Mouse (Mus musculus) heart, embryonic 14.5 days (tissue): ENCODE data around the gene Prkar1b. TPM values are rescaled to one million over a fixed set of nuclear protein-coding genes. Genes with fewer than 3 reads are reported as not detected.

Experiments
- ATAC-seq: fragments of 200-750 bp; cut with Nextera tagmentation; 2 replicates; pipeline ENCODE4 v1.8.0; 2017; ENCODE audit warnings: low read depth, moderate TSS enrichment; ENCODE audit not compliant: insufficient number of reproducible peaks, insufficient read depth, low FRiP score
- H3K27ac ChIP-seq, 2 experiments: fragments of 200-500 bp in 1 of 2; fragments of 300-500 bp in 1 of 2; sonication (generic) in 1 of 2; replicated peaks in 1 of 2; 2 replicates each; pipeline ENCODE4 v1.5.1; 2012 to 2014; ENCODE audit warnings: low read depth in 2 of 2, low read length in 2 of 2, control low read depth in 1 of 2, mild to moderate bottlenecking in 1 of 2, mixed read lengths in 1 of 2; ENCODE audit not compliant: control insufficient read depth in 1 of 2, insufficient read depth in 1 of 2
- H3K27me3 ChIP-seq: fragments of 300-500 bp; sonication (generic); 2 replicates; pipeline ENCODE4 v1.6.1; 2014; ENCODE audit warnings: mild to moderate bottlenecking, low read length, control low read depth; ENCODE audit not compliant: control insufficient read depth, insufficient read depth
- H3K36me3 ChIP-seq: fragments of 300-500 bp; sonication (generic); 2 replicates; pipeline ENCODE4 v1.6.1; 2014; ENCODE audit warnings: mild to moderate bottlenecking, control low read depth, low read length, mixed read lengths; ENCODE audit not compliant: control insufficient read depth, insufficient read depth
- H3K4me1 ChIP-seq, 2 experiments: fragments of 200-500 bp in 1 of 2; fragments of 300-500 bp in 1 of 2; sonication (generic) in 1 of 2; 2 replicates each; pipeline ENCODE4 v1.6.1; 2012 to 2014; ENCODE audit warnings: low read length in 2 of 2, control low read depth in 1 of 2, mixed read lengths in 1 of 2; ENCODE audit not compliant: control insufficient read depth in 2 of 2, insufficient read depth in 2 of 2
- H3K4me2 ChIP-seq: fragments of 300-500 bp; sonication (generic); 2 replicates; pipeline ENCODE4 v1.6.1; 2014; ENCODE audit warnings: mild to moderate bottlenecking, low read length
- H3K4me3 ChIP-seq, 2 experiments: fragments of 200-500 bp in 1 of 2; fragments of 300-500 bp in 1 of 2; sonication (generic) in 1 of 2; 2 replicates each; pipeline ENCODE4 v1.5.1; 2012 to 2014; ENCODE audit warnings: low read length in 2 of 2, mild to moderate bottlenecking in 2 of 2, control low read depth in 1 of 2, low read depth in 1 of 2, moderate library complexity in 1 of 2; ENCODE audit not compliant: control insufficient read depth in 1 of 2, insufficient read depth in 1 of 2
- H3K9ac ChIP-seq: fragments of 300-500 bp; sonication (generic); 2 replicates; pipeline ENCODE4 v1.6.1; 2014; ENCODE audit warnings: mild to moderate bottlenecking, low read length
- H3K9me3 ChIP-seq: fragments of 300-500 bp; sonication (generic); 2 replicates; pipeline ENCODE4 v1.6.1; 2016; ENCODE audit warnings: low read length, control low read depth; ENCODE audit not compliant: control insufficient read depth
- WGBS: fragments of 180-500 bp; shearing (Covaris S2); extraction: QIAGEN DNeasy Blood & Tissue Kit; methylation state at CpG from one replicate; pipeline ENCODE4 v1.1.7; 2014; 5-methylcytosine and 5-hydroxymethylcytosine counted together
- polyA plus RNA-seq: library from polyadenylated mRNA; unstranded; fragments of >200 nt; fragmentation: Nextera tagmentation; extraction: Ambion mirVana; gene quantifications from 2 replicates; pipeline ENCODE4 v1.2.1, GENCODE M21; 2014

The Prkar1b gene
- polyA plus RNA-seq, 1 experiment from 2014 or later = 9.5 TPM

GRCm38 (mm10) chr5:138979840-138980239, 170.0 kb downstream of the Prkar1b start:
- H3K9ac ChIP-seq = no peak overlapping the region
- H3K36me3 ChIP-seq = peaks cover 92% of the 10 kb centered on the region
- H3K27ac ChIP-seq = no peak overlapping the region; a peak in 1 of 4 replicates

GRCm38 (mm10) chr5:138977759-138978158, 172.0 kb downstream of the Prkar1b start:
- H3K9ac ChIP-seq = no peak overlapping the region
- H3K4me3 ChIP-seq = no peak overlapping the region
- H3K27me3 ChIP-seq = no peaks in the 10 kb centered on the region
- H3K36me3 ChIP-seq = peaks cover 74% of the 10 kb centered on the region
- no peak for ATAC-seq
- no peaks in the 10 kb centered on the region for H3K9me3 ChIP-seq
- H3K4me1 ChIP-seq = peaks cover 13 to 44% of the 10 kb centered on the region in 2 experiments
- H3K4me2 ChIP-seq = no peak overlapping the region
- 19% methylated on average over 3 of the region's 3 CpGs for WGBS
- H3K27ac ChIP-seq = no peak overlapping the region

More at GRCm38 (mm10) chr5:138979840-138980239, 170.0 kb downstream of the Prkar1b start:
- no peak for ATAC-seq
- no peak overlapping the region for H3K4me2 ChIP-seq
- 49% methylated on average over 8 of the region's 8 CpGs for WGBS
- peaks cover 13 to 37% of the 10 kb centered on the region in 2 experiments for H3K4me1 ChIP-seq
- H3K9me3 ChIP-seq = no peaks in the 10 kb centered on the region
- no peaks in the 10 kb centered on the region for H3K27me3 ChIP-seq
- H3K4me3 ChIP-seq = no peak overlapping the region

GRCm38 (mm10) chr5:138974911-138975485, 174.8 kb downstream of the Prkar1b start:
- no peak overlapping the region for H3K4me3 ChIP-seq
- WGBS = 88% methylated on average over 8 of the region's 8 CpGs
- H3K27me3 ChIP-seq = no peaks in the 10 kb centered on the region
- peaks cover 23 to 42% of the 10 kb centered on the region in 2 experiments for H3K4me1 ChIP-seq
- peak overlapping the region; percentile 53 to 71 for H3K27ac ChIP-seq
- no peak overlapping the region for H3K4me2 ChIP-seq
- H3K9me3 ChIP-seq = no peaks in the 10 kb centered on the region
- no peak for ATAC-seq
- H3K36me3 ChIP-seq = peaks cover 52% of the 10 kb centered on the region
- H3K9ac ChIP-seq = no peak overlapping the region

GRCm38 (mm10) chr5:138973480-138973879, 176.3 kb downstream of the Prkar1b start:
- H3K4me2 ChIP-seq = no peak overlapping the region
- no peak for ATAC-seq
- no peak overlapping the region for H3K4me3 ChIP-seq
- H3K27ac ChIP-seq = no peak overlapping the region
- no peak overlapping the region for H3K9ac ChIP-seq
- H3K27me3 ChIP-seq = no peaks in the 10 kb centered on the region
- H3K4me1 ChIP-seq = peaks cover 26 to 43% of the 10 kb centered on the region in 2 experiments
- no peaks in the 10 kb centered on the region for H3K9me3 ChIP-seq
- H3K36me3 ChIP-seq = peaks cover 37% of the 10 kb centered on the region
- WGBS = 76% methylated on average over 6 of the region's 6 CpGs

GRCm38 (mm10) chr5:138971405-138971804, 178.4 kb downstream of the Prkar1b start:
- Histone ChIP-seq H3K4me3 (no peak overlapping the region), H3K4me1 (peaks cover 25 to 39% of the 10 kb centered on the region in 2 experiments), H3K4me2 (no peak overlapping the region), H3K36me3 (peaks cover 16% of the 10 kb centered on the region), H3K9me3 (no peaks in the 10 kb centered on the region), H3K27me3 (no peaks in the 10 kb centered on the region), H3K27ac (no peak overlapping the region), H3K9ac (no peak overlapping the region)
- no peak for ATAC-seq
- WGBS = 51% methylated on average over 9 of the region's 9 CpGs

- Histone ChIP-seq H3K27ac (peak overlapping the region; percentile 40 to 48), H3K27me3 (no peaks in the 10 kb centered on the region), H3K36me3 (peaks cover 5% of the 10 kb centered on the region; the same call in 1 of the 2 replicates), H3K9me3 (no peaks in the 10 kb centered on the region), H3K4me1 (peaks cover 34 to 50% of the 10 kb centered on the region in 2 experiments), H3K4me2 (0 out of 2 replicates have a peak overlapping the region, but pooled peaks have one; percentile 19), H3K9ac (no peak overlapping the region), H3K4me3 (no peak overlapping the region)
- ATAC-seq = no peak
- 17% methylated on average over 7 of the region's 7 CpGs for WGBS
Measured at GRCm38 (mm10) chr5:138970056-138970490, 179.7 kb downstream of the Prkar1b start.
